Mouse (Mus musculus): ENCODE results near the gene Nrxn1. TPM values are rescaled to one million over a fixed set of nuclear protein-coding genes. Genes with fewer than 3 reads are reported as not detected.

Nrxn1 gene
- total and polyA plus RNA-seq, 3 experiments, result not detected

GRCm38 (mm10) chr17:90843876-90844275 is 249.0 kb downstream of the Nrxn1 start:
- no peaks in the 10 kb centered on the region for H3K4me1 ChIP-seq (ENCODE audit: control insufficient read depth in 1 of 2, insufficient read depth in 2 of 2)
- H3K79me2 ChIP-seq (replicated peaks; ENCODE audit: control insufficient read depth, extremely low read depth, insufficient read depth, poor library complexity, severe bottlenecking), result no peaks in the 10 kb centered on the region
- dilution Hi-C loops (cut with MboI; ENCODE audit: extremely low pct_ligation_motif_present, extremely low pct_unique_long_range_greater_than_20kb, low sequenced_read_pairs), result no loop called here
- no peak overlapping the region for H3K4me3 ChIP-seq (replicated peaks in 1 of 3; ENCODE audit: low read depth in 2 of 3, low read length in 2 of 3, poor library complexity in 1 of 3)
- in situ Hi-C loops (cut with MboI; ENCODE audit: low pct_ligation_motif_present, low pct_unique_long_range_greater_than_20kb, low sequenced_read_pairs), result no loop called here
- no peak overlapping the region for H3K27ac ChIP-seq (ENCODE audit: insufficient read depth, low read depth)
- H3K36me3 ChIP-seq (replicated peaks in 1 of 2; ENCODE audit: control insufficient read depth in 1 of 2, insufficient read depth in 1 of 2, low read length in 1 of 2), result no peaks in the 10 kb centered on the region
- H3K9me3 ChIP-seq (replicated peaks; ENCODE audit: low read length), result peaks cover 15% of the 10 kb centered on the region
- H3K27me3 ChIP-seq (replicated peaks), result no peaks in the 10 kb centered on the region
- DNase-seq (ENCODE audit: extremely low read depth), result no peak
- no peak overlapping the region for H3K4me2 ChIP-seq (ENCODE audit: insufficient read depth, low read depth, poor library complexity, severe bottlenecking)
- H3K9ac ChIP-seq (ENCODE audit: insufficient read depth, low read depth), result no peak overlapping the region
- no peak for TF ChIP-seq ZC3H11A (IDR thresholded peaks at IDR 0.05; ENCODE audit: low read depth, low read length)
- TF ChIP-seq SMC3 (IDR thresholded peaks at IDR 0.05; ENCODE audit: low read depth, low read length), result no peak
- no peak for TF ChIP-seq CHD1 (IDR thresholded peaks at IDR 0.05; ENCODE audit: low read depth, low read length)
- TF ChIP-seq MYC (IDR thresholded peaks at IDR 0.05; ENCODE audit: low read depth, low read length), result no peak
- no peak for TF ChIP-seq RCOR1 (conservative IDR thresholded peaks at IDR 0.05; ENCODE audit: low read depth, low read length)
- TF ChIP-seq CHD2 (IDR thresholded peaks at IDR 0.05; ENCODE audit: low read length), result no peak
- no peak for TF ChIP-seq BHLHE40 (IDR thresholded peaks at IDR 0.05; ENCODE audit: low read depth, low read length)
- TF ChIP-seq KAT2A (IDR thresholded peaks at IDR 0.05; ENCODE audit: insufficient replicate concordance, low read length), result no peak
- no peak for TF ChIP-seq TCF12 (IDR thresholded peaks at IDR 0.05; ENCODE audit: low read depth, low read length)
- no peak for TF ChIP-seq TBP (conservative IDR thresholded peaks at IDR 0.05; ENCODE audit: low read depth, low read length)
- no peak for TF ChIP-seq GABPA (IDR thresholded peaks at IDR 0.05; ENCODE audit: insufficient replicate concordance, low read depth, low read length)
- no peak for TF ChIP-seq E2F4 (IDR thresholded peaks at IDR 0.05; ENCODE audit: insufficient replicate concordance, low read depth, low read length)
- TF ChIP-seq USF1 (IDR thresholded peaks at IDR 0.05; ENCODE audit: low read depth, low read length), result no peak
- TF ChIP-seq RAD21 (IDR thresholded peaks at IDR 0.05; ENCODE audit: low read depth, low read length), result no peak
- no peak for TF ChIP-seq MEF2A (IDR thresholded peaks at IDR 0.05; ENCODE audit: borderline replicate concordance, low read depth, low read length)

- no peak for DNase-seq (ENCODE audit: extremely low read depth)
- in situ Hi-C loops (cut with MboI; ENCODE audit: low pct_ligation_motif_present, low pct_unique_long_range_greater_than_20kb, low sequenced_read_pairs), result no loop called here
- Histone ChIP-seq H3K9ac (ENCODE audit: insufficient read depth, low read depth) (no peak overlapping the region), H3K9me3 (replicated peaks; ENCODE audit: low read length) (peaks cover 15% of the 10 kb centered on the region), H3K4me2 (ENCODE audit: insufficient read depth, low read depth, poor library complexity, severe bottlenecking) (no peak overlapping the region), H3K36me3 (replicated peaks in 1 of 2; ENCODE audit: control insufficient read depth in 1 of 2, insufficient read depth in 1 of 2, low read length in 1 of 2) (no peaks in the 10 kb centered on the region), H3K27ac (ENCODE audit: insufficient read depth, low read depth) (no peak overlapping the region), H3K27me3 (replicated peaks) (no peaks in the 10 kb centered on the region), H3K4me1 (ENCODE audit: control insufficient read depth in 1 of 2, insufficient read depth in 2 of 2) (no peaks in the 10 kb centered on the region), H3K4me3 (replicated peaks in 1 of 3; ENCODE audit: low read depth in 2 of 3, low read length in 2 of 3, poor library complexity in 1 of 3) (no peak overlapping the region), H3K79me2 (replicated peaks; ENCODE audit: control insufficient read depth, extremely low read depth, insufficient read depth, poor library complexity, severe bottlenecking) (no peaks in the 10 kb centered on the region)
- dilution Hi-C loops (cut with MboI; ENCODE audit: extremely low pct_ligation_motif_present, extremely low pct_unique_long_range_greater_than_20kb, low sequenced_read_pairs), result no loop called here
- TF ChIP-seq ETS1 (conservative IDR thresholded peaks at IDR 0.05; ENCODE audit: low read depth, low read length), result no peak
- TF ChIP-seq BHLHE40 (IDR thresholded peaks at IDR 0.05; ENCODE audit: low read depth, low read length), result 0 out of 2 replicates have a peak, but pooled peaks have one; percentile 16
- no peak for TF ChIP-seq NELFE (IDR thresholded peaks at IDR 0.05; ENCODE audit: low read depth, low read length)
- peak; percentile 19; the same call in 1 of the 2 replicates for TF ChIP-seq IRF4 (IDR thresholded peaks at IDR 0.05; ENCODE audit: low read depth, low read length)
- TF ChIP-seq CHD1 (IDR thresholded peaks at IDR 0.05; ENCODE audit: low read depth, low read length), result no peak
Measured at GRCm38 (mm10) chr17:90843072-90843611, 249.7 kb downstream of the Nrxn1 start.
